Mouse (Mus musculus) heart, adult 18-20 months (tissue): Measurements from ENCODE around the gene Brd3os. TPM values are rescaled to one million over a fixed set of nuclear protein-coding genes. Genes with fewer than 3 reads are reported as not detected.

Experiments
- DNase-seq, 2 experiments: peaks; one replicate each; pipeline ENCODE4 v3.0.0; 2021 to 2022; ENCODE audit warnings: mixed read lengths in 1 of 2
- total RNA-seq, 2 experiments: library from RNA; stranded (reverse); gene quantifications; 2 replicates each; pipeline ENCODE4 v1.2.3; 2021

The Brd3os gene
- total RNA-seq, 2 experiments from 2014 or later, result 1.4 to 1.8 TPM

- DNase-seq, result peak; percentile 74 to 81
Observed at GRCm38 (mm10) chr2:27421293-27422068, 20.6 kb upstream of the Brd3os start.

DNA sequence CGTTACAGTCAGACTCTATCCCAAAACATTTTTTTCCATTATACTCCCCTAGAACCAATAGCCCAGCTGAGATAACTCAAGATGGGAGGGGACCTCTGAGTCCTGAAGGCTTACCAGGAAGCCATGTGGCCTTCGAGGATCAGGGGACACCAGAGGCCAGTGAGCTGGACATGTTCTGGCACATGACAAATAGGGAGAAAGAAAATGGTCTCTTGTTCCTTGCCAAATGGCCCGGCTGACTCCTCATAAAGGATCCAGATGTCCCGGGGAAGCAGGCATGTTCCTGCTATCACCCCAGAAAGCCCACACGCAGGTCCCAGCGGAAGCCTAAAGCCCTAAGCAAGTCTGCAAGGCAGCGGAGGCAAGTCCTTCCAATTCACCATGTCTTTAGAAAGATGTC, 18.5 kb upstream of the Brd3os start:
- DNase-seq, result peak; percentile 55 to 77

- DNase-seq, result peak; percentile 40 to 56
Observed at GRCm38 (mm10) chr2:27425161-27425611, 16.9 kb upstream of the Brd3os start.

DNA sequence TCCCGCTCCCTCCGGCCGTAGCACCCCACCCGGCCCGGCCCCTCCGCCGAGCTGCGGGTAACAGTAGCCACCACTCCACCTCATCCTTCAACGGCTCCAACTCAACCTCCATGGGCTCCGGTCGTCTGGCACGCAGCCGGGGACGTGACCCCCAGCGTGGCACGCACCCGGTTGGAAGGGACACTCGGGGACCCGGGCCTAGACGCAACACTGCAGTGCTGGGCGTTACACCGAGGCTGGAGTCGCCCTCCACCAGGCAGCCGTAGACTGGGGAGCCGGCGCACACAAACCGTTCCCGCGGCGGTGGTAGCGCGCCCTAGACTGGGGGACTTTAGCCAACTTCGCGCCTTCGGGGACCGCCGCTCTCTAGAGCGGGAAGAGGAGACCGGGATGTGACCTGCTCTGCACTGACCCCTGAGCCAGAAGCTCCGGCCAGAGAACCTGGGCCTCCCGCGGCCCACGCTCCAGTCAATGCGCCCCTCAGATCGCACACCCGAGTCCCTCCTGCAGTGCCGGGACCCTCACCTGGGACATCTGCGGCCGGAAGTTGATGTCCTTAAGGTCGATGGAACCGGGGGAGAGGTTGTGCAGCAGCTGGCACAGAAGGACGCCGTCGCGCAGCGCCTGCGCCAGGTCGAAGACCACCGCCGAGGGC, 16.2 kb upstream of the Brd3os start:
- DNase-seq, result peak; percentile 33 to 55

DNA sequence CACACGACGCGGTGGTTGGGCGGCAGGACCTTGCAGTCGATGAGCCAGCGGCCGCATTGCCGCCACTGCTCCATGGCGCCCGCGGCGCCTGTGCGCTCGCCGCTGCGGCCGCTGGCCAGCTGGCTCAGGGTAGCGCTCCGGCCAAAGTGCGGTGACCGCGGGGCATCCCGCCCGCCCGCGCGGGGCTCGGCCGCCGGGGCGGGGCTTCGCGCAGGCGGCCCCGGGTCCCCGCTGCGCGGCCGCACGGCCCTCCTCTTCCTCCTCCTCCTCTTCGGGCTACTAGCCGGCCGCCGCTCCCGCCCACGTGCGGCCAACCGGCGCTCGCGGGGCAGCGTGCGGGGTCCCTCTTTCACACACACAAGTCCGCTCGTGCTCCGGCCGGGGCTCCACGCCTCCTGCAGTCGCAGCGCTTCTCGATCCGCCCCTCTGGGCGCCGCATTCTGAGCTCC, 15.7 kb upstream of the Brd3os start:
- DNase-seq, result peak in 1 of 2 experiments; percentile 77

- peak; percentile 92 to 96 for DNase-seq
Observed at GRCm38 (mm10) chr2:27426855-27427457, 15.2 kb upstream of the Brd3os start, which contains the start of gene Vav2. Vav2 (minus strand) TSS chr2:27427033.

DNA sequence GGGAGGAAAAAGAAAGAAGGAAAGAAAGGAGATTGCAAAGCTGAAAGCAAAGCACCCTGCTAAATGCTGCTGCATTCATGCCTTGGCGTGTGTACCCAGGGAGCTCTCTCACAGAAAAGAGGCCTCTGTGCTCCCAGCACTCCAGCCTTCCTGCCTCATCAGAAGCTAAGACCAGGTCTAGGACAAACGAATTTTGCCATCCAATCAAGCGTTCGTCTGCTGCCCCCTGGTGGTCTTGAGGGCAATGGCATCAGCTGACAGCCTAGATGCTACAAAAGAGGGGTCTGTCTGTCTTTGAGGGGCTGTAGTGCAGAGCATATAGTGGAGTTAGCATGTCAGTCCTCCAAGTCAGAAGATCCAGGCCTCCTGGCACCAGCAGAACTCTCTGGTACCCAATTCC, 14.1 kb upstream of the Brd3os start:
- DNase-seq, result peak; percentile 82 to 95

DNA sequence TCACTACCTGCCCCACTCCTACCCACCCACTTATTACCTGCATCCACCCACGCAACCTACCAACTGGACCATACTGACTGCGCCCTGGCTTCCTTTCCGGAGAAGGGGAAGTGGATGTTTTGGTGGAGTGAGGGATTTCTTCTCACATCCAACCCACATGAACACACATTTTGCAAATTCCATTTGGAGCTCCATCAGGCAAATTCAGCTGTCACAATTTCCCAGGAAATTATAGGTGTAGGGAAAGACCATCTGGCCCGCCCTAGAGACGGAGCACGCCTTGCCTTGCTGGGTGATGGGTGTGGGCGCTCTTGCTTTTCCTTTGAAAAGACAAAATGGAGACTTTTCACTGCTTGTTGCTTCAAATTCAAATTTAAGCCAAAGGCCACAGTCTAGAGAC, 11.5 kb upstream of the Brd3os start:
- no peak for DNase-seq

- DNase-seq, result no peak
Observed at GRCm38 (mm10) chr2:27432599-27432998, 9.5 kb upstream of the Brd3os start.

DNA sequence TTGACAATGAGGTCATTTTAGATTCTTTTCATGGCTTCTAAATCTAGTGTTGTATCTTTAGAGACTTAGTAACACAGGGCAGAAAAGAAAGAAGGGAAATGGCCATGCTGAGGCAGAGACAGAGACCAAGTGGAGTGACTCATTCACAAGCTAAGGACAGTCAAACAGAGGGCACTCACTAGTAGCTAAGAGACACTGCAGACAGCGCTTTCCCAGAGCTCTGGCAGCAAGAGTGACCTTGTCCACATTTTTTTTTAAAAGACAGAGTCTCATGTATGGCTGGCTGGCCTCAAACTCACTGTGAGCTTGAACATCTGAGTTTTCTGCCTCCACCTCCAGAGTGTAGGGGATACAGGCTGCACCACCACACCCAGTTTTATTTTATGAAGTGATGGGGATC, 4.2 kb upstream of the Brd3os start:
- no peak for DNase-seq

DNA sequence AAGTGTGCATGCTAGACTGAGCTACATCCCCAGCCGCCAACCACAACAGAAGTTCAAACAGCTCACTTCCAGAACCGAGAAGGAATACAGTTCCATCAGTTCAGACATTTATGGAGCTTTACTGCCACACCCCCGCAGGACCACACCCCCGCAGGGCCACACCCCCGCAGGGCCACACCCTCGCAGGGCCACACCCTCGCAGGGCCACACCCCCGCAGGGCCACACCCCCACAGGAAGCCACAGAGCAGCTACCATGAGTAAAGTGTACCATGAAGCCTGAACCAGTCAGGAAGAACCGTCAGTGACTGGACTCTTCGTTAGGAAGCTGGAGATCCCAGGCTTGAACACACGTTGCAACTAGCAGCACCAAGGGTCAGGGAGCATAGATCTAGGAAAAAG, 3.8 kb upstream of the Brd3os start:
- no peak for DNase-seq

DNA sequence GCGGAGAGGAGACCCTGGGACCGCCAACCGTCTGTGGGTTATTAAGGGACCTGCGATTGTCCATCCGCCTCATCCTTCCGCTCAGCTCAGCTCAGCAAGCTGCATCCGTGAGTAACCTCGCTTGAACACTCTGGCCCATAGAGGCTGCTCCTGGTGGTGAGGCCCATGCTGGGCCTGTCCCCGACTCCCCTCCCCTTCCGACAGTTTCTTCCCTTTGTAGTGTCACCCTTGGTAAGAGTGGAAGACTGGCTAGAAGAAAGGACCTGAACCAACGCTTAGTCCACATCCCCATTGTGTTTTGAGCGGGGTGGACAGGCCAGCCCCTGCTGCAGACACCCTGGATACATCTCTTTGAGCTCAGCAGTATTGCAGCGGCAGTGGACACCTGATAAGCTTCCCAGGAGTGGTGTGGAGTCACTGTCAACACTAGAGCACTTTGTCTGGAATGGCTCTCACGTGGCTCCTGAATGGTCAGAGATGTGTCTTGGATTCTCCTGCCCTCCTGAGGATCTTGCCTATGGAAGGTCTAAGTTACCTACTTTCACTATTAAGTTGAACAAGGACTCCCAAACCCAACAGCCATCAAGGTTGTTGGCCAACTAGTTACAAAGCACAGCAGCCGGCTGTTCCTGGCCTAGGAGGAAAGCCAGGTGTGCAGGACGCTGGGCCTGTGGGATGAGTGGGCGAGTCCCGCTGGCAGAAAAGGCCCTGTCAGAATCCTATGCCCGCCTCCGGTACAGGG, 755 bp downstream of the Brd3os start:
- no peak for DNase-seq

GRCm38 (mm10) chr2:27443450-27443708, 1.3 kb downstream of the Brd3os start:
- DNase-seq, result no peak

GRCm38 (mm10) chr2:27445910-27446309, 3.8 kb downstream of the Brd3os start:
- no peak for DNase-seq

DNA sequence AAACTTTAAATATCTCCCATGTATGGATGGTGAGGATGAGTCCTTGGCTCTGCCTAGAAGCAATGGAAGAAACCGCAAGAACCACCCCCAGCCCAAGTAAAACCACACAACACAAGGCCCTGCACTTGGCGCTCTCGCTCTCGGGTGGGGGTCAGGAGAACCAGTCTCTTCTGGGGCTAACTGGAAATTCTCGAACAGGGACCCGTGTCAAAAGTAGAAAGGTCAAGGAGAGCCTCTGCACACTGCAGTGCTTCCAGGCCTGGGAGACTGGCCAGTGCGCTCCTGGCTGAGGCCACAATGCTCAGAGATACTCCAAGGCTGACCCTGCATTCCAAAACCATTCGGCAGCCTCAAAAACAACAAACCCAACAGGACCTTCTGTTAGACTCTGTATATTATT, 4.7 kb downstream of the Brd3os start:
- no peak for DNase-seq

- no peak for DNase-seq
Observed at GRCm38 (mm10) chr2:27447782-27448181, 5.7 kb downstream of the Brd3os start.

- no peak for DNase-seq
Observed at GRCm38 (mm10) chr2:27450226-27450625, 8.1 kb downstream of the Brd3os start.

- DNase-seq, result no peak
Observed at GRCm38 (mm10) chr2:27459735-27460134, 17.6 kb downstream of the Brd3os start.

GRCm38 (mm10) chr2:27460163-27460562, 18.0 kb downstream of the Brd3os start:
- no peak for DNase-seq

- DNase-seq, result no peak
Observed at GRCm38 (mm10) chr2:27460651-27461050, 18.5 kb downstream of the Brd3os start.

GRCm38 (mm10) chr2:27461881-27462660, 19.9 kb downstream of the Brd3os start:
- no peak for DNase-seq

- no peak for DNase-seq
Observed at GRCm38 (mm10) chr2:27462901-27463300, 20.8 kb downstream of the Brd3os start.
